Mouse (Mus musculus) cerebellum, adult 11 months (tissue): Measurements from ENCODE around the gene Golga5.

ENCODE experiments used
- DNase-seq: peaks from one replicate; pipeline ENCODE4 v3.0.0; 2022

The Golga5 gene

GRCm38 (mm10) chr12:102516151-102516550 is 47.2 kb downstream of the Golga5 start:
- DNase-seq, result no peak

- no peak for DNase-seq
Measured at GRCm38 (mm10) chr12:102517647-102518046, 48.7 kb downstream of the Golga5 start.

- no peak for DNase-seq
Measured at GRCm38 (mm10) chr12:102519929-102520720, 51.2 kb downstream of the Golga5 start.

- DNase-seq, result no peak
Measured at GRCm38 (mm10) chr12:102521777-102522319, 52.9 kb downstream of the Golga5 start.

GRCm38 (mm10) chr12:102524216-102524615 is 55.3 kb downstream of the Golga5 start:
- no peak for DNase-seq

- DNase-seq, result no peak
Measured at GRCm38 (mm10) chr12:102524760-102525159, 55.8 kb downstream of the Golga5 start.

- DNase-seq, result no peak
Measured at GRCm38 (mm10) chr12:102527989-102528388, 59.1 kb downstream of the Golga5 start.

GRCm38 (mm10) chr12:102535796-102536195 is 66.9 kb downstream of the Golga5 start:
- no peak for DNase-seq

- DNase-seq, result no peak
Measured at GRCm38 (mm10) chr12:102540278-102540677, 71.3 kb downstream of the Golga5 start.

- no peak for DNase-seq
Measured at GRCm38 (mm10) chr12:102541168-102541567, 72.2 kb downstream of the Golga5 start.

- no peak for DNase-seq
Measured at GRCm38 (mm10) chr12:102545122-102545521, 76.2 kb downstream of the Golga5 start.
